Mouse (Mus musculus) embryonic facial prominence, embryonic 14.5 days (tissue): ENCODE data around the gene Cnot10. TPM values are rescaled to one million over a fixed set of nuclear protein-coding genes. Genes with fewer than 3 reads are reported as not detected.
A peak's percentile ranks its signal among the peaks of the same experiment; 100 is the strongest.

Experiments used
- ATAC-seq: fragments of 200-750 bp; cut with Nextera tagmentation; 2 replicates; pipeline ENCODE4 v1.8.0; 2017; ENCODE audit warnings: low read depth, moderate number of reproducible peaks, moderate TSS enrichment
- DNase-seq: peaks from one replicate; pipeline ENCODE4 v3.0.0-alpha.2; 2015; ENCODE audit warnings: low spot score
- H3K27ac ChIP-seq: fragments of 300-500 bp; sonication (generic); replicated peaks from 2 replicates; pipeline ENCODE4 v1.5.1; 2014; ENCODE audit warnings: low read depth, mild to moderate bottlenecking, low read length, moderate library complexity
- H3K27me3 ChIP-seq: fragments of 300-500 bp; sonication (generic); replicated peaks from 2 replicates; pipeline ENCODE4 v1.6.1; 2014; ENCODE audit warnings: low read length; ENCODE audit not compliant: control insufficient read depth, insufficient read depth
- H3K36me3 ChIP-seq: fragments of 300-500 bp; sonication (generic); 2 replicates; pipeline ENCODE4 v1.6.1; 2014; ENCODE audit warnings: low read length, mixed read lengths; ENCODE audit not compliant: control insufficient read depth, insufficient read depth
- H3K4me1 ChIP-seq: fragments of 300-500 bp; sonication (generic); 2 replicates; pipeline ENCODE4 v1.6.1; 2014; ENCODE audit warnings: antibody characterized with exemption, low read length; ENCODE audit not compliant: control insufficient read depth, insufficient read depth
- H3K4me2 ChIP-seq: fragments of 300-500 bp; sonication (generic); 2 replicates; pipeline ENCODE4 v1.6.1; 2014; ENCODE audit warnings: low read depth, mild to moderate bottlenecking, low read length, moderate library complexity, mixed read lengths
- H3K4me3 ChIP-seq: fragments of 300-500 bp; sonication (generic); 2 replicates; pipeline ENCODE4 v1.5.1; 2014; ENCODE audit warnings: low read depth, mild to moderate bottlenecking, low read length
- H3K9ac ChIP-seq: fragments of 300-500 bp; sonication (generic); 2 replicates; pipeline ENCODE4 v1.6.1; 2014; ENCODE audit warnings: low read depth, mild to moderate bottlenecking, low read length, moderate library complexity, mixed read lengths
- H3K9me3 ChIP-seq: fragments of 300-500 bp; sonication (generic); 2 replicates; pipeline ENCODE4 v1.6.1; 2016; ENCODE audit warnings: low read length; ENCODE audit not compliant: control insufficient read depth
- WGBS: fragments of 180-500 bp; shearing (Covaris S2); extraction: QIAGEN DNeasy Blood & Tissue Kit; methylation state at CpG from one replicate; pipeline ENCODE4 v1.1.7; 2014; 5-methylcytosine and 5-hydroxymethylcytosine counted together
- polyA plus RNA-seq: library from polyadenylated mRNA; unstranded; fragments of >200 nt; fragmentation: Nextera tagmentation; extraction: Ambion mirVana; gene quantifications from 2 replicates; pipeline ENCODE4 v1.2.1, GENCODE M21; 2014

Gene Cnot10
- polyA plus RNA-seq, 1 experiment from 2014 or later, result 52.4 TPM

DNA sequence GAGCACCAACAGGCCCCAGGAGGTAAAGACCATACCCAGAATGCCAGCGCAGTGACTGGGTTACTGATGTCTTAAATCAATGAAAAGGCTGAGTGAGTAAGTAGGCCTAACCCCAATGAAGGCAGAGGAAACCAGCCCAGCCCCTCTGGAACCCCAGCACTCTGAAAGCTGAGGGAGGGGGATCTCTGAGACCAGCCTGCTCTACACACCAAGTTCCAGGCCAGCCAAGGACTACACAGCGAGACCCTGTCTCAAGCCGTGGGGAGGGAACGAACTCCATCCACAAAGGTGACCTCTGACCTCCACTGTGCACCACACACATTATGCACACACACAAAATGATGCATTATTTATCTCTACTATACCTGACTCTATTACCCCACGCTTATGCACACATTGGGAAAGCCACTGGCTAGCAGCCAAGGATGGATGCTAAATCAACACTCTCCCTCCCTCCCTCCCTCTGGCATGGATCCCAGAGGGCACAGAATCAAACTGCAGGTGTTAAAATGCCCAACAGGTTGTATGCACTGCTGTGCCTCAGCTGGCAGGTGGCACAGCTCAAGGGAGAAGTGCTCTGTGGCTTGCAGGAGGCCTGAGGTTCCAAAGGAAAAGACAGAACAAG lies 85.5 kb downstream of the Cnot10 start:
- no peak overlapping the region for H3K4me3 ChIP-seq
- H3K27ac ChIP-seq, result no peak overlapping the region
- no peaks in the 10 kb centered on the region for H3K36me3 ChIP-seq
- no peak overlapping the region for H3K9ac ChIP-seq
- H3K27me3 ChIP-seq, result peaks cover 12% of the 10 kb centered on the region
- H3K9me3 ChIP-seq, result no peaks in the 10 kb centered on the region
- peak; percentile 85 for DNase-seq
- H3K4me2 ChIP-seq, result no peak overlapping the region
- no peaks in the 10 kb centered on the region for H3K4me1 ChIP-seq
- ATAC-seq, result peak; percentile 82
- 43% methylated on average over 5 of the region's 5 CpGs for WGBS

DNA sequence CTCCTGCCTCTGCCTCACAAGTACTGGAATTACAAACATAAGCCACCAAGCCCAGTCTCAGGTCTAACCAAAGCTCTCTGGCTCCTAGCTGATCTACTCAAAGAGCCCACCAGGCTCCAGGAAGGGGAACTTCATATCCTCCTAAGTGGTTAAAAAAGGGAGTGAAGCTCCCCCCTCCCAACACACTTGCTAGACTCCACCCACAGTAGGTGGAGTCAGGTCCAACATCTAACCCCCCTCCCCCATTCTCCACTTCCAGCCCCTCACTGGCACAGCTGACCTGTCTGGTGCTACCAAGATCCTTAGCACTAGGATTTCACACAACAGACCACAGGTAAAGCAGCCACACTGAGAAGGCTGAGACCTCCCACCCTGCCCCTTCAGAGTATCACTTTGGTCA lies 86.2 kb downstream of the Cnot10 start:
- DNase-seq, result no peak
- Histone ChIP-seq H3K9me3 (no peaks in the 10 kb centered on the region), H3K36me3 (no peaks in the 10 kb centered on the region), H3K9ac (no peak overlapping the region), H3K27me3 (peaks cover 6% of the 10 kb centered on the region; the same call in 1 of the 2 replicates), H3K4me1 (no peaks in the 10 kb centered on the region), H3K4me2 (no peak overlapping the region), H3K4me3 (no peak overlapping the region), H3K27ac (no peak overlapping the region)
- no peak for ATAC-seq

DNA sequence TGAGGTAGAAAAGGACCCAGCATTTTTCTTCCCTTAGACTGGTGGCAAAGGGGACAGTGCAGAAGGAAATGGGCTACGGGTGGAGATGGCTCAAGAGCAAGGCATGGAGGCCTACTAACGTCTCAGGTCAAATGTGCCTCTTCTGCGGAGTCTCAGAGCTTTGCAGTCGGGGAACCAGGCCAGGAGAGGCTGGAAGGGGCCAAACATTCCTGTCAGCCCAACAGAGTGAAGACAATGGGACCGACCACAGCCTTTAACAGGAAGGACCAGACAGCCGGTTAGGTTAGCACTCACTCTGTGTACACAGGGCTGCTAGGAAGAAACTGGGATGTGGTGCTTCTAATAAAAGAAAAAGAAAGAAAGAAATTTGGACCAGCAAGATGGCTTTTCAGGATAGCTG lies 90.0 kb downstream of the Cnot10 start:
- no peaks in the 10 kb centered on the region for H3K36me3 ChIP-seq
- no peak overlapping the region for H3K9ac ChIP-seq
- H3K4me2 ChIP-seq, result no peak overlapping the region
- no peak overlapping the region for H3K27ac ChIP-seq
- H3K9me3 ChIP-seq, result no peaks in the 10 kb centered on the region
- no peak for DNase-seq
- H3K4me3 ChIP-seq, result no peak overlapping the region
- H3K27me3 ChIP-seq, result no peaks in the 10 kb centered on the region
- WGBS, result 27% methylated on average over 6 of the region's 6 CpGs
- peaks cover 6% of the 10 kb centered on the region for H3K4me1 ChIP-seq
- ATAC-seq, result no peak

DNA sequence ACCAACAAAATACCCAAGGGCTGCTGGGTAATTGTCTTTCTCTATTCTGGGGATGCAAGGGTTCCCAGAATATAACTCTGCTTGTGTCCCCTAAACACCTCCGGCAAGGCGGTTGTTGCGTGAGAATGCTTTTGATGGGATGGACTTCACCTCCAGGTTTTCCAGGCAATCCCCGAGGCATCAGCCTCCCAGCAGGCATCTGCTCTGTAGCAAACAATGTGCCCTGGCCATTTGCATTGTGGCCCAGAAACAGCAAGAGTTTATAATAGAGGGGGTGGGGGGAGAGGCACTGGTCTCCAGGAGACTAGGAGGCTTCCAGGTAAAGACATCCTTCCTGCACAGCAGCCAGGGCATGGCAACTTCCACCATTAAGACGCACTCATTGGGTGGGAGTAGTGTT lies 90.9 kb downstream of the Cnot10 start:
- Histone ChIP-seq H3K9me3 (no peaks in the 10 kb centered on the region), H3K4me1 (peaks cover 12% of the 10 kb centered on the region), H3K4me2 (no peak overlapping the region), H3K9ac (no peak overlapping the region), H3K27me3 (no peaks in the 10 kb centered on the region), H3K27ac (no peak overlapping the region), H3K36me3 (no peaks in the 10 kb centered on the region), H3K4me3 (no peak overlapping the region)
- ATAC-seq (no peak), DNase-seq (no peak)
- WGBS, result 44% methylated on average over 5 of the region's 5 CpGs

DNA sequence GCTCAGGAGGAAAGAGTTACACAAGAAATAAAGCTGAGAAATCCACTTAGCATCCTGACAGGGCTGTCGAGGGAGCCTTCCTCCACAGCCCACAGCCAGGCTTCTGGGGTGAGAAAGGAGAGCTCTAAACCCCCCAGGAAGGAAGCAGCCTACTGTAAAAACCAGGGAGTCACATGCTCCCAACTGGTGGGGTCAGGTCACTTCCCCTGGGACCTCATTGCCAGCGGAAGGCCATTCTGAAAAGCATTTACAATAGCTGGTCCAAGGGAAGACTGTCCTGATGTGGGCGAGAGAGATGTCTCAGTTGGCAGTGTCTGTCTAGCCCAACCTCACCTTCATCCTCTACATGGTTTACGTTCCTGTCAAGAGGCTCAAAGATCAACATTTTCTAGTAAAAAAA lies 91.5 kb downstream of the Cnot10 start:
- DNase-seq, result no peak
- ATAC-seq, result no peak
- Histone ChIP-seq H3K9me3 (no peaks in the 10 kb centered on the region), H3K27me3 (no peaks in the 10 kb centered on the region), H3K4me1 (peaks cover 12% of the 10 kb centered on the region), H3K4me2 (no peak overlapping the region), H3K9ac (no peak overlapping the region), H3K4me3 (no peak overlapping the region), H3K36me3 (no peaks in the 10 kb centered on the region), H3K27ac (no peak overlapping the region)
- 47% methylated on average over 4 of the region's 4 CpGs for WGBS

DNA sequence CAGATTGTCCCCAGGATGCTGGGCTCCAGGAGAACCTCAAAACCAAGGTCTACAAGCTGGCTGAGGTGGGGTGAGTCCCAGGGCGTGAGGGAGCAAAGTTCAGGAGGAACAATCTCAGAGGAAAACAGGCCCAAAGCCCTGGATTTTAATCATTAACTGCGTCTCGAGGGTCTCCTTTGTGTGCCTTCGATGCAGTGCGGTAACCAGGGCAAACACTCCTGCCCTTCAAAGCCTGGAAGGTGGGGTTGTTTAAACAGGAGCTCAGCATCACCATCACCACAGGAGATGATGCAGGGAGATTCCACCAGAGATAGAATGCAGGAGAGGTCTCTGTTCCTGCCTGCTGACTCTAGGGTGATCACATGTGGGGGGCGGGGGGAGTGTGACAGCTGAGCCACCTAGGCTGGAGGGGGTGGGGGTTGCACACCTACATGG lies 92.3 kb downstream of the Cnot10 start:
- no peaks in the 10 kb centered on the region for H3K27me3 ChIP-seq
- H3K27ac ChIP-seq, result no peak overlapping the region
- H3K4me3 ChIP-seq, result no peak overlapping the region
- H3K4me2 ChIP-seq, result no peak overlapping the region
- H3K36me3 ChIP-seq, result no peaks in the 10 kb centered on the region
- WGBS, result 50% methylated on average over 6 of the region's 6 CpGs
- no peak overlapping the region for H3K9ac ChIP-seq
- H3K4me1 ChIP-seq, result peaks cover 12% of the 10 kb centered on the region
- DNase-seq, result no peak
- no peaks in the 10 kb centered on the region for H3K9me3 ChIP-seq
- no peak for ATAC-seq

DNA sequence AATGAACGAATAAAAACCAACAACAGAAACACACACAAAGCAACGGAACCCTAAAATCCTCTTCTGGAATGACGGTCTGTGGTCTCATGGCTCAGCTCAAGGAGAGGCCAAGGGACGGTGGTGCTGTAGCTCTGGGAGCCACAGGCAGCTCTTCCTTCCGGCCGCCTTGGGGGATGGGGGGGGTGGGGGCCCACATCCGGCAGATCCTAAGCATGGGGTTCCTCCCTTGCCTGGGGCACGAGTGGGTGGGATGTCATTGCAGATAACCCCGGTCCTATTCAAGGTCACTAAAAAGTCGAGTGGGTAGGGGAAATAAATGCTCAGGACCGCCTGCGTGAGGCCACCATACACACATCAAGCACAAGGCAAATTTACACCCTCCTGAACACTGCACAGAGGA lies 93.2 kb downstream of the Cnot10 start:
- Histone ChIP-seq H3K27ac (no peak overlapping the region), H3K27me3 (no peaks in the 10 kb centered on the region), H3K36me3 (no peaks in the 10 kb centered on the region), H3K9me3 (no peaks in the 10 kb centered on the region), H3K9ac (no peak overlapping the region), H3K4me3 (no peak overlapping the region), H3K4me2 (no peak overlapping the region), H3K4me1 (peaks cover 12% of the 10 kb centered on the region)
- WGBS, result 60% methylated on average over 11 of the region's 12 CpGs
- ATAC-seq (no peak), DNase-seq (no peak)

DNA sequence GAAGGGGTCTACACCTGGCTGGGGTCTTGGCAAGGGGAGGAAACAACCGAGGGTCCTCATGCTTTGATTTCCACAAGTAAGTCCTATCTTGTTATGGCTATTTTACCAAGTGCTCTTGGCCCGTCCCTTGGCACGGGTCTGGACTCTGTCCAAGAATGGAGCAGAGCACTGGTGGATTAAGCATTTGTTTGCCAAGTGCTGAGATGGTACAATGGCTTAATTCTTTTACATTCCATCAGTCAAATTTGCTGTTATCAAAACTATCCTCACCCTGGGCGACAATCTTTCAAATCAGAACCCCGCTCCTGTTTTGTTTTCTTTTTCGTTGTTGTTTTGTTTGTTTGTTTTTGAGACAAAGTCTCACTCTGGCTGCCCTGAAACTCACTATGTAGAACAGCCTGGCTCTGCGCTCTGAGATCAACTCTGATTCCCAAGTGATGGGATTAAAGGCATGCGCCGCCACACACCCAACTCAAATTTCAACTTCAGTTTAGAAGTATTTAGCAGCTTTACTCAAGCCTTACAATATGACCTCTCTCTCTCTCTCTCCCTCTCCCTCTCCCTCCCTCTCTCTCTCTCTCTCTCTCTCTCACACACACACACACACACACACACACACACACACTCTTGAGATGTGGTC lies 95.1 kb downstream of the Cnot10 start:
- H3K9me3 ChIP-seq, result no peaks in the 10 kb centered on the region
- 28% methylated on average over 9 of the region's 9 CpGs for WGBS
- no peak overlapping the region for H3K9ac ChIP-seq
- no peak overlapping the region for H3K4me3 ChIP-seq
- peak overlapping the region; percentile 44; the same call in 1 of the 2 replicates for H3K27ac ChIP-seq
- H3K27me3 ChIP-seq, result no peaks in the 10 kb centered on the region
- H3K4me1 ChIP-seq, result peaks cover 12% of the 10 kb centered on the region
- DNase-seq (peak; percentile 52), ATAC-seq (peak; percentile 64; the same call in 1 of the 2 replicates)
- no peaks in the 10 kb centered on the region for H3K36me3 ChIP-seq
- H3K4me2 ChIP-seq, result no peak overlapping the region
